Mouse (Mus musculus): ENCODE data around the gene Nectin2. TPM values are rescaled to one million over a fixed set of nuclear protein-coding genes. Genes with fewer than 3 reads are reported as not detected.

Nectin2 gene
- 5.7 TPM for polyA plus RNA-seq (2014; fragmentation: Illumina TruSeq; extraction: RNeasy Lipid Tissue Mini Kit (QIAGEN cat#74804); ENCODE audit: low replicate concordance)

DNA sequence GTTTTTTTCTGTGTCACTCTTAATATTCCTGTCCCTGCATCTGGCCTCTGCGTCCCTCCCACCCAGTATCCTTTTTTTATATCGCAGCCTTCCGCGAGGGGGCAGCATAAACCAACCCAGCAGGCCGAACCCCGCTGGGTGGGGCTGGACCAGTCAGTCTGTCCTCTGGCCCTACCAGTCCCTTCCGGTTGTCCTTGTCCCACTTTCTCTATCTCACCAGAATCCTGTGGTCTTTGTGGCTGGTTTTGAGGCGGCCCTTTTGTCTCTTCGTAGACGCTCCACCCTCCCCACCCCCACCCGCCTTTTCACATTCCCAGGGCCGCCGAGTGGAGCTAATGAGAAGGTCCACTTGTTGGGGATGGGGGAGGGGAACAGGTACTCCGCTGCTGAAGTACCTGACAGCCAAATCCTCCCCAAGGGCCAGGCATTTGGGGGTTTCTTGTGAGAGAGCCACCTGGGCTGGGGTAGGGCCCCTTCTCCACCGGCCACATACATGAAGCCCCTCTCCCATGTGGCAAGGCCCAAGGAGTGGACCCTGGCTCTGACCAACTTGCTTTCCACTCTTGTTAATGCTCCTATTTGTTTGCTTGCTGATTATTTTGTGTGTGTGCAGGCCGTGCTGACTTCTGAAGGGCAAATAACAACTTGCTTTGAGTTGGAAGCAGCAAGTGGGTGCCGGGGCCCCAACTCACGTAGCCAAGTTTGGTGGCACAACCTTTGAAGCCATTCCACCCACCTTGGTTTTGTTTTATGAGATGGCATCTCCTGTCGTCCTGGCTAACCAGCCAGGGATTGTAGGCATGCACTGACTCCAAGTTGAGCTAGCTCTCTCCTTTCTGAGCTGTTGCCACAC, at the start of gene Nectin2:
Nectin2 (minus strand) TSS at position 267 of the 853 bp plus-strand sequence.

DNA sequence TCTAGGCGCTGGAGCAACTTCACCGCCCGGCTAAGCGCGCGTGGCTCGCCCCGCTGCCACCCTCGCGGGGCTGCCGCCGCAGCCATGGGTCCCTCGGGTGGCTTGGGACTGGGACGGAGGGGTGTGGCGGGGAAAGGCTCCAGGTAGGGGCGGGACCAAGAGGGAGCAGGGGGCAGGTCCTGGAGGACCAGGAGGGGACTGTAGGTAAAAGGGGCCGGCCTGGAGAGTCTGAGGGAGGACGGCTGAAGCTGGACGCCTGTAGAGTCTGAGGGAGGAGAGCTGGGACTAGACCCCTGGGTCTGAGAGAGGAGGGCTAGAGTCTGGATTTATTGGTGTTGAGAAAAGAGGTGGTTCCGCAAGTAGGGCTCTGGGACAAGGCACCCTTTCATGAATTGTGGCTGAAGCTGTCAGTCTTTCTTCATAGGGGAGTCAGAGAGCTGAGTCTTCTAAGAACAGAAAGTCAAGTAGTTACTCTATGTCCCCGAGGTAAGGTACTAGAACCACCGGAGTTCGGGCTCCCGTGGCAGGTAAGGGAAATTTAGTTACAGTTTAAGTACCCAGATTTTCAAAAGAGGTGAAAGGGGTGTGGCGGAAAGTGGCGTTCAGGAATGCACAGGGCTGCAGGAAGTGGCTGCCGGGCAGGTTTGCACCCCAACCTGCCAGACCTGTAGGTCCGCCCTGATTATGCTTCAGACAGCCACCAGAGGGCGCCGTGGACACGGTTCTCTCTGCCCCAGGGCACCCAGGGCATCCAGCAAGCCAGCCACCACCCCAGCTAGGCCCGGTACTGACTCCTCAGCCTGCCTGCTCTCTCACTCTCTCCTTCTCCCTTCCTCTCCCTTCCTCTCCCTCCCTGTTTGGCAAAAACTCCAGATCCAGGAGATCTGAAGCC, 46.7 kb upstream of the Nectin2 start, which contains the start of gene Cblc:
Cblc (minus strand) TSS at position 113 of the 892 bp plus-strand sequence.

DNA sequence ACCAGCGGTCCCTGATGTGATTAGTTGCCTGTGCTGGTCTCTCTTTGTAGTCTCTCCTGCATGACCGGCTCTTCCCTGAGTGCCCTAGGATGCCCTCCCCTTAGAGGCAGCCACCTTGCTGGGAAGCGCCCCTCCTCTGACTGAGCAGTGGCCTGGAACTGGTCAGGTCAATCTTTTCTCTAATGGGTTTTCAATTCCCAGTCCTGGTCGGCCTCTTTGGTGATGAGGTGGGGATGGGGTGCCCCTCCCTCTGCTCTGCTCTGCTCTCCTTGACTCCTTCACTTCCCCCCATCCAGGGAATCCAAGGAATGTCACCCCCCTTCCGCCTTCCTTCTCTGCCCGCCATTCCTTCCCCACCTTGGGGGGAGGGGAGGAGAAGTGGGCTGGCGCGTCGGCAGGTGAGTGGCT, 20.7 kb upstream of the Nectin2 start, which contains the start of gene Bcam:
Bcam (minus strand) TSS at position 33 of the 408 bp plus-strand sequence.

DNA sequence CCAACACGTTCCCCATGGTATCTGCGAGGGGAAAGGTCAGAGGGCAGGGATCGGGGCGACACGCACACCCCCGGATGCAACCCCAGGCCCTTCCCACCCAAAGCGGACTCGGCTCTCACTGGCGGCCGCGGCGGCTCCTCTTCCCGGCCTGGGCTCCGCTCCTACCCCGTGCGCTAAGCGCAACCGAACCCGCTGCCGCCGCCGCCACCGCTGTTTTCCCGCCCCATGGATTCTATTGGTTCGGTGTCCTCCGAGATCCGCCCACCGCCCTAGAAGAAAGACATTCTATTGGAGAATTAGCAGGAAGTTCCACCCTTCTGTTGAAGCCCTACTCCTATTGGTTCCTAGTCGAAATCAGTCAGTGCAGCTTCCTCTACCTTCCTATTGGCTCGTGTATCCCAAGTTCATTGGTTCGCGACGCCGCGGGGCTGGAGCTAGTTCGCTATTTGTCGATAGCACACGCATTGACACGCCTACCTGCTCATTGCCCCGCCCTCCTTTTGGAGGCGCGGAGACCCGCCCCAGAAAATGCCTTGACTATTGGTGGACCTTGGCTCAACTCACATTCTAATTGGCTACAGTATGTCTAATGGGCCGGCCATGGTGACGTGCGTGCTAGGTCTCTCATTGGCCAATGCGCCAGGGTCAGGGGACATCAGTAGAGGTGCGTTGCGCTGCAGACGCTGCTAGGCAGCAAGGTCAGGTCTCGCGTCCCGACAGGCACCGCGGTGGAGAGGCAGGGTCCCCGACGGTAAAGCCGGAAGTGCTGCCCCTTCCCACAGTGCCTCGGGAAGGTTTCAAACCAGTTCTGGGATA, 34.8 kb downstream of the Nectin2 start, which contains the start of gene Tomm40:
Tomm40 (minus strand) TSS at position 200 of the 816 bp plus-strand sequence.

DNA sequence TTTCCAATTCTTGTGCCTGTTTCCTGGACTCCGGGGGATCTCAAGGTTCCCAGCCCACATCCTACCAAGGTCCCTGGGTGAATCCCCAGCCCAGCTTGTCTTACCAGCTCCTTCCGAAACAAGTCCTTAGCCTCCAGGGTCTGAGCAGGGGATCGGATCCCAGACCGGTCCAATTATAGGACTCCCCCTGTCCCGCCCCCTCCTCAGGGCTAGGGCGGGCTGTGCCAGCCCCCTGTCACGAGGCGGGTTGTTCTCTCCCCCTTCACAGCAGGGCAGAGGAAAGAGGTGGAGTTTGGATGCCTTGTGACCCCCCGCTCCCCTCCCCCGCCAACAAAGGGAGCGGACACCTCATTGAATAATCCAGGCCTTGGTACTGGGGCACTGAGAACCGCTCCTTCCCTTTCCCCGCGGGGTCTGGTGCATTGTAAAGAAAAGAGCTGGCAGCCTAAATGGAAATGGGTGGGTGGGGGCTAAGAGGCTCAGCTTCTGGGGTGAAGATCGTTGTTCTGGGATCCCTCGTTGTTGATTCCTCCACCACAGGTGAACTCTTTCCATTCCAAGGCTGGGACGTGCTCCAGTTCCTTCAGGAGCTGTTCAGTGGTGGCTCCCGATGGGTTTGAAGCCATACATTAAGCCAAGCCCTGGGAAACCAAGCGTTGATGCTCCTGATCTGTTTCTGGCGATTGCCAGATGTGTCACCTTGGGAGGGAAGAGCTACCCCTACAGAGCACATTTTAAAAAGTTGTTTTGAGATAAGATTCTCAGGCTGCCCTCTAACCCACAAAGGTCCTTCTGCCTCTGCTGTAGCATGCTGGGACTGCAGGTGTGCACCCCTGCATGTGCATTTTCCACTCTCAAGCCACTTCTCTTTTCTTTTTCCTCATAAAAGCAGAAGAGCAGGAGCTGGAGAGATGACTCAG, 51.1 kb downstream of the Nectin2 start, which contains the start of gene Apoe:
Apoe (minus strand) TSS at position 282 of the 920 bp plus-strand sequence.

DNA sequence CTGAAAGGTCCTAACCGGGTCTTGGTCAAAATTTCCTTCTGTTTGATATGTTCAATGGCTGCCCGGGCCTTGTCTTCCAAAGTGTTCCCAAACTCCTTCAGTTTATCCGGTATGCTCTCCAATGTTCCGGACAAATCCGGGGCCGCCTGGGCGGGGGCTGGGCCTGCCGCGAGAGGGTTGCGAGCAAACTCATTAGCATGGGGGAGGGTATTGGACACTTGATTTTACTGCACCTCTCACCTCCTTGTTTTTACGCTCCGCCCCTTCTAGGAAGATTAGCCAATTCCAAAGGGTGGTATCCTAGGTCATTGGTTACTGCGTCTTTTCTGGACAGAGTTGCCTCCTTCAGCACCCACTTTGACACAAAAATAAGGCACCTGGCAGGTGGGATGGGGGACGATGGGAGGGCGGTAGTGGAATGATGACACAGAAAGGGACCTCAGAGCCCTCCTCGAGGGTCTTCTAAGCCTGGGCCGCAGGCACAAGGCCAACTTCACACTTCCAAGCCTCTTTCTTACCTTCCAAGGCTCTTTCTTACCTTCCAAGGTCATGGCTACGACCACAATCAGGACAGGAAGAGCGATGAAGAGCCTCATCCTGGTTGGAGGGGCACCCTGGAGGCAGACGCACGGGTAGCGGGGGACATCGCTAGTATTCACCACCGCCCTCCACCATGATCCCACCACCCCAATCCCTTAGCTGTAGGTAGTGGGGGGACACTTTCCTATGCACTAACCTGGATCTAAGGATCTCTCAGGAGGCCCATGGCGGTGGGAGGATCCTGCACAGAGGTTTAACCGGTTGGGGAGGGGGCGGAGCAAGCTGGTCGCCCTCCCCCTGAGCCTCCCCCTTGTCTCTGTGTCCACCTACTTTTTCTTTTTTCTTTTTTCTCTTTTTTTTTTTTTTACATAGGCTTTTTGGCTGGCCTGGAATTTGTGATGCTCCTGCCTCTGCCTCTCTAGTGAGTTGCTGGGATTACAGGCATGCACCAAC, 58.1 kb downstream of the Nectin2 start, which contains the start of gene Apoc1:
Apoc1 (minus strand) TSS at position 788 of the 993 bp plus-strand sequence.

DNA sequence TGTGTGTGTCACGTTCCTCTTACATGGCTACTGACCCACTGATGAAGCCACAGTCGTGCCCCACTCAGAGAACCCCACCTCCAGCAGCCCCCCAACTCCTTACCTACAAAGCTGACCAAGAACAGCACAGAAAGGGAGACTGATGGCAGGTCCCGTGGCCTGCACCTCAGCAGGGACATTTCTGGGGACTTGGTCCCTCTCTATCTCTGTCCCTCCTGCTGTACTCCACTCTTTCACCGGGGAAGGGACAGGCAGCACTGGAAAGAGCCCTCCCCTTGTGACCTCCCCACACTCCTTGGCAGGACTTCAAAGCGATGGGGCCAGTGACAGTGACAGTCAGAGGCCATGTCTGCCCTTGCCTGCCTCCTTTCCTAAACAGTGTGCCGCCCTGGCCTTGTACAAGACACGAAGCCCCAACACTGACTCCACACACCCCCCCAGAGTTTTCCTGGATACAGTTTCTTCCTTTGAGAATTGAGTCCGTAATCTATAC, 69.0 kb downstream of the Nectin2 start, which contains the start of the genes Gm44805 and Apoc4:
Gm44805 (minus strand) TSS at position 222 of the 493 bp plus-strand sequence.
Apoc4 (minus strand) TSS at position 278 of the 493 bp plus-strand sequence.

DNA sequence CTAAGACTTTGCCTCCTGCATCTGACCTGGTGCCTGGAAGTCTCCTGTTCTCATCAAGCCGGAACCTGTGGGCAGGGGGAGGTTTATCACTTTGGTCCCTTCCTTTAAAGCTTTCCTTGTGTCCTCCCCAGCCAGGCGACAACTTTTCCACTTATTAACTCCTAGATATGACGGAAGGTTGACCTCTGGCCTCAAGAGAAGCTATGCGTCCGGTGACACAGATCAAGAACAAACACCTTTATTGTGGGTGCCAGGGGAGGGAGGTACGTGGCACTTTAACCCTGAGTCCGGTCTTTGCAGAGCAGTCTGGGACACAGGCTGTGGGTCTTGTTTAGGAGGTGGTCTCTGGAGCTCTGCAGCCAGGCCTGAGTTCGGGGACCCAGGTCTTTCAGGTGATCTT, 72.4 kb downstream of the Nectin2 start, which contains the start of gene Apoc2:
Apoc2 (minus strand) TSS at position 70 of the 400 bp plus-strand sequence.

Other genes with a start within 250 kb of the Nectin2 start
- gene Bloc1s3, start 242.1 kb downstream of the Nectin2 start, polyA plus RNA-seq (2014; fragmentation: Illumina TruSeq; extraction: RNeasy Lipid Tissue Mini Kit (QIAGEN cat#74804); ENCODE audit: low replicate concordance), result 3.4 TPM
- gene Trappc6a, start 242.1 kb downstream of the Nectin2 start, polyA plus RNA-seq (2014; fragmentation: Illumina TruSeq; extraction: RNeasy Lipid Tissue Mini Kit (QIAGEN cat#74804); ENCODE audit: low replicate concordance), result not detected
- not detected for gene Nkpd1, start 232.6 kb downstream of the Nectin2 start, polyA plus RNA-seq (2014; fragmentation: Illumina TruSeq; extraction: RNeasy Lipid Tissue Mini Kit (QIAGEN cat#74804); ENCODE audit: low replicate concordance)
- 0.22 TPM for gene Ppp1r37, start 187.4 kb downstream of the Nectin2 start, polyA plus RNA-seq (2014; fragmentation: Illumina TruSeq; extraction: RNeasy Lipid Tissue Mini Kit (QIAGEN cat#74804); ENCODE audit: low replicate concordance)
- not detected for gene Zfp296, start 173.2 kb downstream of the Nectin2 start, polyA plus RNA-seq (2014; fragmentation: Illumina TruSeq; extraction: RNeasy Lipid Tissue Mini Kit (QIAGEN cat#74804); ENCODE audit: low replicate concordance)
- gene Gemin7, start 172.9 kb downstream of the Nectin2 start, polyA plus RNA-seq (2014; fragmentation: Illumina TruSeq; extraction: RNeasy Lipid Tissue Mini Kit (QIAGEN cat#74804); ENCODE audit: low replicate concordance), result 6.5 TPM
- 3.5 TPM for gene Clasrp, start 146.0 kb downstream of the Nectin2 start, polyA plus RNA-seq (2014; fragmentation: Illumina TruSeq; extraction: RNeasy Lipid Tissue Mini Kit (QIAGEN cat#74804); ENCODE audit: low replicate concordance)
- 3.6 TPM for gene Relb, start 121.0 kb downstream of the Nectin2 start, polyA plus RNA-seq (2014; fragmentation: Illumina TruSeq; extraction: RNeasy Lipid Tissue Mini Kit (QIAGEN cat#74804); ENCODE audit: low replicate concordance)
- 5.2 TPM for gene Clptm1, start 85.5 kb downstream of the Nectin2 start, polyA plus RNA-seq (2014; fragmentation: Illumina TruSeq; extraction: RNeasy Lipid Tissue Mini Kit (QIAGEN cat#74804); ENCODE audit: low replicate concordance)
- 21.6 TPM for gene Apoc2, start 72.5 kb downstream of the Nectin2 start, polyA plus RNA-seq (2014; fragmentation: Illumina TruSeq; extraction: RNeasy Lipid Tissue Mini Kit (QIAGEN cat#74804); ENCODE audit: low replicate concordance)
- gene Gm44805, start 69.1 kb downstream of the Nectin2 start, polyA plus RNA-seq (2014; fragmentation: Illumina TruSeq; extraction: RNeasy Lipid Tissue Mini Kit (QIAGEN cat#74804); ENCODE audit: low replicate concordance), result not detected
- not detected for gene Apoc4, start 69.0 kb downstream of the Nectin2 start, polyA plus RNA-seq (2014; fragmentation: Illumina TruSeq; extraction: RNeasy Lipid Tissue Mini Kit (QIAGEN cat#74804); ENCODE audit: low replicate concordance)
- gene Apoc1, start 57.8 kb downstream of the Nectin2 start, polyA plus RNA-seq (2014; fragmentation: Illumina TruSeq; extraction: RNeasy Lipid Tissue Mini Kit (QIAGEN cat#74804); ENCODE audit: low replicate concordance), result not detected
- gene Apoe, start 51.3 kb downstream of the Nectin2 start, polyA plus RNA-seq (2014; fragmentation: Illumina TruSeq; extraction: RNeasy Lipid Tissue Mini Kit (QIAGEN cat#74804); ENCODE audit: low replicate concordance), result 2.3 TPM
- gene Tomm40, start 35.0 kb downstream of the Nectin2 start, polyA plus RNA-seq (2014; fragmentation: Illumina TruSeq; extraction: RNeasy Lipid Tissue Mini Kit (QIAGEN cat#74804); ENCODE audit: low replicate concordance), result 0.93 TPM
- gene Bcam, start 20.5 kb upstream of the Nectin2 start, polyA plus RNA-seq (2014; fragmentation: Illumina TruSeq; extraction: RNeasy Lipid Tissue Mini Kit (QIAGEN cat#74804); ENCODE audit: low replicate concordance), result not detected
- gene Cblc, start 46.3 kb upstream of the Nectin2 start, polyA plus RNA-seq (2014; fragmentation: Illumina TruSeq; extraction: RNeasy Lipid Tissue Mini Kit (QIAGEN cat#74804); ENCODE audit: low replicate concordance), result 3.7 TPM
- gene Bcl3, start 72.3 kb upstream of the Nectin2 start, polyA plus RNA-seq (2014; fragmentation: Illumina TruSeq; extraction: RNeasy Lipid Tissue Mini Kit (QIAGEN cat#74804); ENCODE audit: low replicate concordance), result 1.2 TPM
- not detected for gene Gm19345, start 101.5 kb upstream of the Nectin2 start, polyA plus RNA-seq (2014; fragmentation: Illumina TruSeq; extraction: RNeasy Lipid Tissue Mini Kit (QIAGEN cat#74804); ENCODE audit: low replicate concordance)
- not detected for gene Ceacam16, start 110.8 kb upstream of the Nectin2 start, polyA plus RNA-seq (2014; fragmentation: Illumina TruSeq; extraction: RNeasy Lipid Tissue Mini Kit (QIAGEN cat#74804); ENCODE audit: low replicate concordance)
- gene Ceacam19, start 137.5 kb upstream of the Nectin2 start, polyA plus RNA-seq (2014; fragmentation: Illumina TruSeq; extraction: RNeasy Lipid Tissue Mini Kit (QIAGEN cat#74804); ENCODE audit: low replicate concordance), result not detected
- 22.6 TPM for gene Pvr, start 170.7 kb upstream of the Nectin2 start, polyA plus RNA-seq (2014; fragmentation: Illumina TruSeq; extraction: RNeasy Lipid Tissue Mini Kit (QIAGEN cat#74804); ENCODE audit: low replicate concordance)
- gene Igsf23, start 200.3 kb upstream of the Nectin2 start, polyA plus RNA-seq (2014; fragmentation: Illumina TruSeq; extraction: RNeasy Lipid Tissue Mini Kit (QIAGEN cat#74804); ENCODE audit: low replicate concordance), result 25.9 TPM
- gene Ceacam20, start 214.9 kb upstream of the Nectin2 start, polyA plus RNA-seq (2014; fragmentation: Illumina TruSeq; extraction: RNeasy Lipid Tissue Mini Kit (QIAGEN cat#74804); ENCODE audit: low replicate concordance), result 63.7 TPM
- gene Nlrp9b, start 241.0 kb upstream of the Nectin2 start, polyA plus RNA-seq (2014; fragmentation: Illumina TruSeq; extraction: RNeasy Lipid Tissue Mini Kit (QIAGEN cat#74804); ENCODE audit: low replicate concordance), result 150 TPM

Measured in small intestine, adult 10 weeks (tissue).